Mouse (Mus musculus) neural tube, embryonic 14.5 days (tissue): ENCODE results near the gene Clk1. TPM values are rescaled to one million over a fixed set of nuclear protein-coding genes. Genes with fewer than 3 reads are reported as not detected.

Experiments used
- ATAC-seq: fragments of 200-750 bp; cut with Nextera tagmentation; 2 replicates; pipeline ENCODE4 v1.8.0; 2017; ENCODE audit warnings: low read depth, mild to moderate bottlenecking, moderate TSS enrichment, moderate library complexity
- H3K27ac ChIP-seq: fragments of 300-500 bp; sonication (generic); 2 replicates; pipeline ENCODE4 v1.5.1; 2014; ENCODE audit warnings: low read depth, mild to moderate bottlenecking, control low read depth, low read length, moderate library complexity, mixed read lengths
- H3K27me3 ChIP-seq: fragments of 300-500 bp; sonication (generic); 2 replicates; pipeline ENCODE4 v1.6.1; 2014; ENCODE audit warnings: low read length; ENCODE audit not compliant: control insufficient read depth, insufficient read depth
- H3K36me3 ChIP-seq: fragments of 300-500 bp; sonication (generic); 2 replicates; pipeline ENCODE4 v1.6.1; 2014; ENCODE audit warnings: low read length, mixed read lengths; ENCODE audit not compliant: control insufficient read depth, insufficient read depth
- H3K4me1 ChIP-seq: fragments of 300-500 bp; sonication (generic); 2 replicates; pipeline ENCODE4 v1.6.1; 2014; ENCODE audit warnings: low read length; ENCODE audit not compliant: control insufficient read depth, insufficient read depth
- H3K4me2 ChIP-seq: fragments of 300-500 bp; sonication (generic); 2 replicates; pipeline ENCODE4 v1.6.1; 2014; ENCODE audit warnings: mild to moderate bottlenecking, low read depth, low read length, control low read depth
- H3K4me3 ChIP-seq: fragments of 300-500 bp; sonication (generic); 2 replicates; pipeline ENCODE4 v1.5.1; 2014; ENCODE audit warnings: low read depth, low read length, control low read depth, mixed read lengths
- H3K9ac ChIP-seq: fragments of 300-500 bp; sonication (generic); replicated peaks from 2 replicates; pipeline ENCODE4 v1.6.1; 2014; ENCODE audit warnings: low read depth, mild to moderate bottlenecking, control low read depth, low read length, mixed read lengths
- H3K9me3 ChIP-seq: fragments of 300-500 bp; sonication (generic); 2 replicates; pipeline ENCODE4 v1.6.1; 2016; ENCODE audit warnings: low read length; ENCODE audit not compliant: control insufficient read depth
- WGBS: fragments of 180-500 bp; shearing (Covaris S2); extraction: QIAGEN DNeasy Blood & Tissue Kit; methylation state at CpG from one replicate; pipeline ENCODE4 v1.1.7; 2014; 5-methylcytosine and 5-hydroxymethylcytosine counted together
- polyA plus RNA-seq: library from polyadenylated mRNA; unstranded; fragments of >200 nt; fragmentation: Nextera tagmentation; extraction: Ambion mirVana; gene quantifications from 2 replicates; pipeline ENCODE4 v1.2.1, GENCODE M21; 2014

The Clk1 gene
- polyA plus RNA-seq, 1 experiment from 2014 or later = 176 TPM

GRCm38 (mm10) chr1:58415442-58415841 lies 8.4 kb downstream of the Clk1 start:
- no peak overlapping the region for H3K4me3 ChIP-seq
- no peak overlapping the region for H3K9ac ChIP-seq
- WGBS = 45% methylated on average over 1 of the region's 1 CpGs
- H3K27me3 ChIP-seq = no peaks in the 10 kb centered on the region
- H3K36me3 ChIP-seq = peaks cover 83% of the 10 kb centered on the region
- H3K9me3 ChIP-seq = no peaks in the 10 kb centered on the region
- H3K4me1 ChIP-seq = peaks cover 2% of the 10 kb centered on the region; the same call in 1 of the 2 replicates
- no peak overlapping the region for H3K4me2 ChIP-seq
- no peak overlapping the region for H3K27ac ChIP-seq
- ATAC-seq = no peak

- no peaks in the 10 kb centered on the region for H3K9me3 ChIP-seq
- H3K4me1 ChIP-seq = no peaks in the 10 kb centered on the region
- no peak overlapping the region for H3K27ac ChIP-seq
- H3K4me3 ChIP-seq = no peak overlapping the region
- H3K36me3 ChIP-seq = peaks cover 55% of the 10 kb centered on the region
- H3K4me2 ChIP-seq = no peak overlapping the region
- no peak overlapping the region for H3K9ac ChIP-seq
- ATAC-seq = no peak
- 89% methylated on average over 7 of the region's 7 CpGs for WGBS
- H3K27me3 ChIP-seq = no peaks in the 10 kb centered on the region
Measured at GRCm38 (mm10) chr1:58410776-58411175, 13.1 kb downstream of the Clk1 start.

GRCm38 (mm10) chr1:58410198-58410588 lies 13.7 kb downstream of the Clk1 start:
- peaks cover 55% of the 10 kb centered on the region for H3K36me3 ChIP-seq
- no peak overlapping the region for H3K9ac ChIP-seq
- H3K4me2 ChIP-seq = no peak overlapping the region
- WGBS = 88% methylated on average over 3 of the region's 3 CpGs
- H3K9me3 ChIP-seq = no peaks in the 10 kb centered on the region
- H3K27me3 ChIP-seq = no peaks in the 10 kb centered on the region
- no peak overlapping the region for H3K27ac ChIP-seq
- H3K4me3 ChIP-seq = no peak overlapping the region
- no peaks in the 10 kb centered on the region for H3K4me1 ChIP-seq
- no peak for ATAC-seq

DNA sequence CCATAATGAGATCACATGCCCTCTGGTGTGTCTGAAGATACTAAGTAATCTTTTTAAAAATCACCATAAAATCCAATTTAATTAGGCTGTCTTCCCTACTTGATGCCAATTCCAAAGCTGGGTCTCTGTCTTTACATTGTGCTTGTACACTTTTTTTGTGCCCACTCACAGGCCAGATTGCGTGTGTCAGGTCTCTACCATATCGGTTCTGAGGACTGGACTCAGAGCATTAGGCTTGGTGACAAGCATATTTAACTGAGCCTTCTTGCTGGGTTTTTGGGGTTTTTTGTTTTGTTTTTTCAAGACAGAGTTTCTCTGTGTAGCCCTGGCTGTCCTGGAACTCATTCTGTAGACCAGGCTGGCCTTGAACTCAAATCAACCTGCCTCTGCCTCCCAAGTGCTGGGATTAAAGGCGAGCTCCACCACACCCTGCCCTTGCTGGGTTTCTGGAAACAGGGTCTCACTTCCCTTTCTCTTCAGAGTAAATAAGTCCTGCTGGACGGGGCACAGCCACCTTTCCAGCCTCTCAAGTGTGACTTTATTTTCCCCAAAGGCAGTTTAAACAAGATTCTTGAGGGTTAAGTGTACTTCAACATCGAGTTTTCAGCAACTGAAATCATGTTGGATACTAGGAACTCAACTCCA lies 14.2 kb downstream of the Clk1 start:
- Histone ChIP-seq H3K9me3 (no peaks in the 10 kb centered on the region), H3K4me2 (no peak overlapping the region), H3K27ac (no peak overlapping the region), H3K27me3 (no peaks in the 10 kb centered on the region), H3K4me1 (no peaks in the 10 kb centered on the region), H3K4me3 (no peak overlapping the region), H3K36me3 (peaks cover 51% of the 10 kb centered on the region), H3K9ac (no peak overlapping the region)
- WGBS = 86% methylated on average over 5 of the region's 5 CpGs
- no peak for ATAC-seq

DNA sequence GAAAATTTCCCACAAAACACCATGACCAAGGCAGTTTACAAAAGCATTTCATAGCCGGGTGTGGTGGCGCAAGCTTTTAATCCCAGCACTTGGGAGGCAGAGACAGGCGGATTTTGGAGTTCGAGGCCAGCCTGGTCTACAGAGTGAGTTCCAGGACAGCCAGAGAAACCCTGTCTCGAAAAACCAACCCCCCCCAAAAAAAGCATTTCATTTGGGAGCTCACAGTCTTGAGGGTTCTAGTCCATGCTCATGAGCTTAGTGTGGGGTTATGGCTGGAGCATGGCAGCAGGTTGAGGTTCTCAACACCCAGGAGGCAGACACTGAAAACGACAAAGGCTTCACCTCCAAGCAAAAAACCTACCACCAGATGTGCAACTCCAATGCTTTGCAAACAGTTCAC lies 15.7 kb downstream of the Clk1 start:
- Histone ChIP-seq H3K4me3 (no peak overlapping the region), H3K27me3 (no peaks in the 10 kb centered on the region), H3K4me1 (no peaks in the 10 kb centered on the region), H3K36me3 (peaks cover 47% of the 10 kb centered on the region), H3K4me2 (no peak overlapping the region), H3K27ac (no peak overlapping the region), H3K9me3 (no peaks in the 10 kb centered on the region), H3K9ac (no peak overlapping the region)
- WGBS = 86% methylated on average over 6 of the region's 6 CpGs
- no peak for ATAC-seq

GRCm38 (mm10) chr1:58407321-58407720 lies 16.5 kb downstream of the Clk1 start:
- Histone ChIP-seq H3K9ac (no peak overlapping the region), H3K27me3 (no peaks in the 10 kb centered on the region), H3K27ac (no peak overlapping the region), H3K9me3 (no peaks in the 10 kb centered on the region), H3K4me2 (no peak overlapping the region), H3K36me3 (peaks cover 49% of the 10 kb centered on the region), H3K4me1 (no peaks in the 10 kb centered on the region), H3K4me3 (no peak overlapping the region)
- 95% methylated on average over 7 of the region's 7 CpGs for WGBS
- no peak for ATAC-seq

DNA sequence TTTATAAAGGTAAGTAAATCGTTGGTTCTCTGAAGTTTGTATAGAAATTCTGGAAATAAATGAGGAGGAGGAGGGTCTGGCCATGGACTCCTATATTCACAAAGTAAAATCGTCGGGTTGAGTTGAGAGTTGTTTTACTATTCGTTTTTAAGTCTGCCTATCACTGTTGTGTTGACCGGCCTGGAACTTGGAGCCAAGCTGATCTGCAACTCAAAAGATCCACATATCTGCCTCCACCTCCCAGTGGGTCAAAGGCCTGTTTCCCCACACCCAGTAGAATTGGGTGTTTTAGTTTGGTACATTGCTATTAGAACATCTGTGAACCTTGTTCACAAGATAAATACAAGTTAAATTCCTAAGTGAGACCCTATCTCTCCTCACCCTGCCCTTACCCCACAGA lies 20.1 kb downstream of the Clk1 start:
- WGBS = 95% methylated on average over 5 of the region's 5 CpGs
- Histone ChIP-seq H3K27ac (no peak overlapping the region), H3K36me3 (peaks cover 58% of the 10 kb centered on the region), H3K4me1 (no peaks in the 10 kb centered on the region), H3K4me2 (no peak overlapping the region), H3K9ac (no peak overlapping the region), H3K4me3 (no peak overlapping the region), H3K9me3 (no peaks in the 10 kb centered on the region), H3K27me3 (no peaks in the 10 kb centered on the region)
- ATAC-seq = no peak

- H3K9me3 ChIP-seq = no peaks in the 10 kb centered on the region
- ATAC-seq = no peak
- no peak overlapping the region for H3K9ac ChIP-seq
- H3K4me3 ChIP-seq = no peak overlapping the region
- peaks cover 79% of the 10 kb centered on the region for H3K36me3 ChIP-seq
- H3K27ac ChIP-seq = no peak overlapping the region
- no peaks in the 10 kb centered on the region for H3K4me1 ChIP-seq
- H3K27me3 ChIP-seq = no peaks in the 10 kb centered on the region
- 94% methylated on average over 6 of the region's 6 CpGs for WGBS
- H3K4me2 ChIP-seq = no peak overlapping the region
Measured at GRCm38 (mm10) chr1:58401396-58401795, 22.5 kb downstream of the Clk1 start.

DNA sequence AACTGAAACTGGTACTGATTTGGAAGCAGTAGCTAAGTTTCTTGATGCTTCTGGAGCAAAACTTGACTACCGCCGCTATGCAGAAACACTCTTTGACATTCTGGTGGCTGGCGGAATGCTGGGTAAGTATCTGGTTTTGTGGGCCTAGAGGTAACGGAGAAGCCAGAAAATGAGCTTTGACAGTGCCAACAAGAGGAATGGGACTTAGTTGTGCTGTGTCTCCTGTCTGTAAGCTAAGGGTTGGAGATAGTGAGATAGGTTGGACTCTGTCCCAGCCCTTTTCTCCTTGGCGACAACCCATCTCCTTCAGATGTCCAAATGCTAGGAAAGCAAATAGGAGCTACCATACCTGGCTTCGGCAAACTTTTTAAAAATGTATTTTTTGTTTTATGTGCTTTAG lies 26.1 kb downstream of the Clk1 start:
- 97% methylated on average over 6 of the region's 6 CpGs for WGBS

More for the DNA sequence above, 26.1 kb downstream of the Clk1 start:
- H3K9ac ChIP-seq = no peak overlapping the region
- H3K27me3 ChIP-seq = peaks cover 2% of the 10 kb centered on the region; the same call in 1 of the 2 replicates
- no peak overlapping the region for H3K4me3 ChIP-seq
- no peak for ATAC-seq
- peaks cover 61% of the 10 kb centered on the region for H3K36me3 ChIP-seq
- H3K4me2 ChIP-seq = no peak overlapping the region
- peaks cover 9% of the 10 kb centered on the region; the same call in 1 of the 2 replicates for H3K4me1 ChIP-seq
- no peaks in the 10 kb centered on the region for H3K9me3 ChIP-seq
- no peak overlapping the region for H3K27ac ChIP-seq
